Mouse (Mus musculus): ENCODE measurements around the gene Lcn9. TPM values are rescaled to one million over a fixed set of nuclear protein-coding genes. Genes with fewer than 3 reads are reported as not detected.

The Lcn9 gene
- polyA plus RNA-seq, 1 experiment from 2014 or later, result not detected

DNA sequence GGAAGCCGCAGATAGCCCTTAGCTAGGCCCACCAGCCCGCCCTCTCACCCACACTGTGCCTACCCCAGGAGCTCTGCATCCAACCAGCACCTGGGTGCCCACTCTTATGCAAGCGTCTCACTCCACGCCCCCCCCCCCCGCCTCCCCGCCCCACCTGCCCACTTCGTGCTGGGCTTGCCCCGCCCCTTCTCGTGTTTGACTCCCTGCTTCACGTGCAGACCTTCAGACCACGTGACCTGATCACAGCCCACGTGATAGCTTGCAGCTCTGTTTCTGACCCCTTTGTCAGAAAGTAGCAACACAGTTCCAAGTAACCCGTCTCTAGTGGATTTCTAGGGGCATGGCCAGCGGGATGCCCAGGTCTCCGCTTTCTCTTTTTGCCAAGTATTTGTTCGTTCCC, 24.3 kb downstream of the Lcn9 start, which contains the start of gene Sohlh1:
Gene Sohlh1, minus strand, starts transcription at position 23 of the 400 bp plus-strand sequence.
- no peak within 1 kb of the TSS for H3K27ac ChIP-seq (ENCODE audit: poor library complexity, severe bottlenecking)
- WGBS, result 73% methylated on average over 16 of the region's 16 CpGs
- peaks cover 26% of the 10 kb centered on the region for H3K27me3 ChIP-seq (replicated peaks)
- H3K9ac ChIP-seq, result no peak within 1 kb of the TSS
- no peaks in the 10 kb centered on the region for H3K36me3 ChIP-seq
- ATAC-seq (ENCODE audit: insufficient number of reproducible peaks, low FRiP score), result no peak
- no peak within 1 kb of the TSS for H3K4me3 ChIP-seq
- H3K4me1 ChIP-seq (replicated peaks), result no peaks in the 10 kb centered on the region
- H3K4me2 ChIP-seq, result no peak within 1 kb of the TSS
- peaks cover 8% of the 10 kb centered on the region; the same call in 1 of the 2 replicates for H3K9me3 ChIP-seq (replicated peaks)

DNA sequence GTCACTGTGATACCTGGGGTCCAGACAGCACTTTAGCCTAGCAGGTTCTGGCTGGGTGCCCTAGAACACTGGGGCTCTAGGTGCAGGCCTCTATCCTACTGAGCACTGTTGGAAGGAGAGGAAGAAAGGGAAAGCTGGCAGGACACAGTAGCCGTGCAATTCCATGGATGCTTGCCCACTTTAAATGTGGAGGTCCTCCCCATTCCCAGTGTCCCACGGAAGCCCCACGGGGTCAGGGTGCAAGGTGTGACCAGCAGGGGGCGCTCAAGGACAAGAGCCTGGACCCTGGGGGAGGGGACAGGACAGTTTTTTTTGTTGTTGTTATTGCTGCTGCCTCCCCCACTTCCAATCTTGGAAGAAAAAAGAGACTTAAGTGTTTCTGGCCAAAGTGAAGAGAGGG, 27.4 kb downstream of the Lcn9 start:
- Histone ChIP-seq H3K4me3 (no peak overlapping the region), H3K36me3 (no peaks in the 10 kb centered on the region), H3K27ac (ENCODE audit: poor library complexity, severe bottlenecking) (no peak overlapping the region), H3K9me3 (replicated peaks) (peaks cover 8% of the 10 kb centered on the region; the same call in 1 of the 2 replicates), H3K4me2 (no peak overlapping the region), H3K4me1 (replicated peaks) (no peaks in the 10 kb centered on the region), H3K9ac (no peak overlapping the region), H3K27me3 (replicated peaks) (peaks cover 12% of the 10 kb centered on the region)
- ATAC-seq (ENCODE audit: insufficient number of reproducible peaks, low FRiP score), result no peak
- WGBS, result 19% methylated on average over 4 of the region's 4 CpGs

DNA sequence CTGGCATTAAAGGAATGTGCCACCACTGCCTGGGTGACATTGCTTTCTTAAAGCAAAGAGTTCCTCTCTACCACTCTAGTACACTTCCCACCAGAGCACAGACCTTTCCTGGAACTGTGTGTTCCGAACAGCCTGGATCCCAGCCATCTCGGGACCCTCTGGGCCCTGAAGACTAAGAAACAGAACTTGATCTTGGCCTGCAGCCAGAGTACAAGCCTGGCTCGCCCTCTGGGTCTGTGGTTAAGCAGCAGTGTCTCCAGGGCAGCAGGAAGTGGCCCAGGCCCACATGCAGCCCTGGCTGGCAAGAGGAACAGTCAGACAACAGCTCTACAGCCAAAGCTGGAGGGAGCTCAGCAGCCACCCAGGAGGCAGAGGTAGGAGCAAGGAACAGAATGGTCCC, 29.7 kb downstream of the Lcn9 start:
- Histone ChIP-seq H3K9me3 (replicated peaks) (peaks cover 8% of the 10 kb centered on the region; the same call in 1 of the 2 replicates), H3K9ac (no peak overlapping the region), H3K27ac (ENCODE audit: poor library complexity, severe bottlenecking) (no peak overlapping the region), H3K4me3 (no peak overlapping the region), H3K4me2 (no peak overlapping the region), H3K27me3 (replicated peaks) (peaks cover 6% of the 10 kb centered on the region; the same call in 1 of the 2 replicates), H3K36me3 (no peaks in the 10 kb centered on the region), H3K4me1 (replicated peaks) (no peaks in the 10 kb centered on the region)
- WGBS, result 35% methylated on average over 3 of the region's 3 CpGs
- no peak for ATAC-seq (ENCODE audit: insufficient number of reproducible peaks, low FRiP score)

DNA sequence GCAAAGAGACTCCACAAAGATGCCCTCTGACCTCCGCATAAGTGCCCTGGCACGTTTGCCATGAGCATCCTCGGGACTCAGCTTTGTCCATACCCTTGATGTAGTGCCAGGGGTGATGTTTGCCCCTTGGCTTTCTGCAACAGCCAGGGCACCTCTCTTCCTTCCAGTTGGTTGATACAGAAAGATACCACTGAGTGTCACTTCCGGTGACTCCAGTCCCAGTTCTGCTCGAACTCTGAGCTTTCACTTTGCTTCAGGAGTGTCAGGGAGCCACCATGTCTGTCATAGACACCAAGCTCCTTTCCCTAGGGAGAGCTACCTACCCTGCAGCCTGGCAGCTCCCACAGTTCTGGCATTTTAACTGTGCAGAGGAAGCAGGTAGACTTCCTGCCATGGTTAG, 31.0 kb downstream of the Lcn9 start:
- Histone ChIP-seq H3K4me3 (no peak overlapping the region), H3K4me1 (replicated peaks) (no peaks in the 10 kb centered on the region), H3K27me3 (replicated peaks) (peaks cover 6% of the 10 kb centered on the region; the same call in 1 of the 2 replicates), H3K9me3 (replicated peaks) (peaks cover 8% of the 10 kb centered on the region; the same call in 1 of the 2 replicates), H3K27ac (ENCODE audit: poor library complexity, severe bottlenecking) (no peak overlapping the region), H3K36me3 (no peaks in the 10 kb centered on the region), H3K4me2 (no peak overlapping the region), H3K9ac (no peak overlapping the region)
- 76% methylated on average over 5 of the region's 5 CpGs for WGBS
- no peak for ATAC-seq (ENCODE audit: insufficient number of reproducible peaks, low FRiP score)

DNA sequence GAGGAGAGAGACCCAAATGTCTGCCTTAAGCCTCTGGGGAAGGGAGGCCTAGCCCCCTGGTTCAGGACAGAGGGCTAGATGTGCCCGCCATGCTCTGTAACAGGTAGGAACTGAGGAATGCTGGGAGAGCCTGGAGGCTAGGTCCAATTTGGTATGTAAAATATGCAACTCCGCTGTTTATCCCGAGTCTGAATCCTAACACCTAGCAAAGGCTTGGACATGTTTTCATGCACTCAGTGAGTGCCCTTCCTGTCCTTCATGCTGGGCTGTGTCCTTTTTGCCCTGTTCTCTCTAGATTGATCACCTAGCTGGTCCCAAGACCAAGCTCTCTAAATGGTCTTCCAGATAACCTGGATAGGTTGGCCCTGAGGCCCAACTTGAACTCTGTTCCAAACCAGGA, 36.9 kb downstream of the Lcn9 start:
- peaks cover 50% of the 10 kb centered on the region for H3K27me3 ChIP-seq (replicated peaks)
- 58% methylated on average over 3 of the region's 3 CpGs for WGBS
- no peak for ATAC-seq (ENCODE audit: insufficient number of reproducible peaks, low FRiP score)
- no peak overlapping the region for H3K27ac ChIP-seq (ENCODE audit: poor library complexity, severe bottlenecking)
- no peak overlapping the region for H3K4me2 ChIP-seq
- no peaks in the 10 kb centered on the region for H3K36me3 ChIP-seq
- H3K9ac ChIP-seq, result no peak overlapping the region
- H3K4me1 ChIP-seq (replicated peaks), result peaks cover 15% of the 10 kb centered on the region
- H3K4me3 ChIP-seq, result no peak overlapping the region
- no peaks in the 10 kb centered on the region for H3K9me3 ChIP-seq (replicated peaks)

DNA sequence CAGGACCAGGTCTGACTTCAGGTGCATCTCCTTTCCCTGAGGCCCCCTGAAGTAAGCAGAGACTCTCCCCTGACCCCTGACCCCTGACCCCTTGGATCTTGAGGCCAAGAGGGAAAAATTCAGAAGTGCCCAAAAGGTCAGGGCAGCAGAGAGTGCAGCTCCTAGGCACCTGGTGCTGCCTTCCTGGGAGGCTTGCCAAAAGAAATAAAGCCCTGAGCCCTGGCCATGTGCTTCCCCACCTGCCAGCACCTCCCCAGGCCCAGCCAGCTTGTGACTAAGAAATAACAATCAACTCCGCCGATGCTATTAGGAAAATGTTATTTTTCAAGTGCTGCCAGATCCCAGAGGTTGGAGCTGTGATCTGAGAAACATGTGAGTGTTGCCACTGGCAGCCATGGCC, 39.1 kb downstream of the Lcn9 start:
- H3K9ac ChIP-seq, result no peak overlapping the region
- no peak overlapping the region for H3K4me3 ChIP-seq
- no peaks in the 10 kb centered on the region for H3K9me3 ChIP-seq (replicated peaks)
- no peak overlapping the region for H3K27ac ChIP-seq (ENCODE audit: poor library complexity, severe bottlenecking)
- peaks cover 70% of the 10 kb centered on the region for H3K27me3 ChIP-seq (replicated peaks)
- peaks cover 15% of the 10 kb centered on the region for H3K4me1 ChIP-seq (replicated peaks)
- no peak for ATAC-seq (ENCODE audit: insufficient number of reproducible peaks, low FRiP score)
- no peak overlapping the region for H3K4me2 ChIP-seq
- WGBS, result 77% methylated on average over 2 of the region's 2 CpGs
- H3K36me3 ChIP-seq, result no peaks in the 10 kb centered on the region

DNA sequence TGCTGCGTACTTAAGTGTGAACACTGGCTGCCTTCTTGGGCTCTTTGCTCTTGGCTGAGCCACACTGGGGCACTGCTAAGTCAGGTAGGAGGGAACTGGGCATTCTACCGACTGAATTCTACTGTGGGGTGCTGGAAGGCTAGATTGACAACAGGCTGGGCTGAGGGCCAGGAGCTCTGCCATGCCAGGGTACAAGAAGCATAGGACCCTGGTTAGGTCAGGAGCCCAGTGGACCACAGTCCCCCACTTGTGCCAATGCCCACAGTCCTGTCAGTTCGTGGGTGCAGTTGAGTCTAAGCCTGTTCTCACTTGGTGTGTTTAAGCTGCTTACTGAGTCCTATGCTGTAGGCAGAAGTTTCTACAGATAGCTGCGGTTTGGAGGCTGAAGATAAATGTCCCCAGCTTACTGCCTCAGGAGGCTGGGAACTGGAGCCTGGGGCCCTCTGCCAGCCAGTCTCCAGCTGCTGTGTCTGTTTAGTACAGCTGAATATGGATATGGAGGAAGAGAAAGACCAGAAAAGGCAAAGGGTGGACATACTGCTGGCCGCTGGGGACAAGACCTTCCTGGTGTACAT, 39.8 kb downstream of the Lcn9 start:
- ATAC-seq (ENCODE audit: insufficient number of reproducible peaks, low FRiP score), result no peak
- H3K27me3 ChIP-seq (replicated peaks), result peaks cover 77% of the 10 kb centered on the region

DNA sequence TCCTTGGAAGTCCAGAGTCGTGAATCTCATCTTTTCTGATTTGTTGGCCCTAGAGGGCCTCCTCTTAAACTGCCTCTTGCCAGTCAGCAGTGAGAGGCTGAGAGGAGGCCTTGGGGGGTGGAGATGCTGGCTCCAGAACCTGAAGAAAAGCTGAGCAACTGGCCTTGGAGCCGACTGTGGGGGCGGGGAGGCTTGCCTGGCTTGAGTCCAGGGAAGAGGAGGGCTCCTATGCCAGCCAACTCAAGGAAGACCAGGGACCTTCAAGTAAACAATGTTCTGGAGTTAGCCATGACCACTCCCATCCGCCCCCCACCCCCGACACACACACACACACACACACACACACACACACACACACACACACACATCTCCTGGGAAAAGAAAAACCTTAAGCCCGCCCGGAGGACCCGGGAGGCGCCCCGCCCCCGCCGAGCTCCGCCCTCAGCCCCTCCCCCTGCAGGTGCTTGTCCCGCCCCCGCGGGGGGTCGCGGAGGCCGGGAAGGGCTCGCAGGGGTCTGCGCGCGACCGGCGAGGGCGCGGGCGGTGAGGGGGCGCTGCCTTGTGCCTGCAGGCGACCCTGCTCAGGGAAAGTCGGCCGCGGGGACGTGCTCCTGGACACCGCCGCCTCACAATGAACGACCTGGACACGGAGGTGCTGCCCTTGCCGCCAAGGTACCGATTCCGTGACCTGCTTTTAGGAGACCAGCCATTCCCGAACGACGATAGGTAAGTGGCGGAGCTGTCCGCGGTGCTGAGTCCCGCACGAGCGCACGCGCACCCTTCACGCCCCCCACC, 40.6 kb downstream of the Lcn9 start, which contains the start of gene Kcnt1:
Gene Kcnt1, plus strand, starts transcription at position 398 of the 795 bp plus-strand sequence.
- peak within 1 kb of the TSS; percentile 49; the same call in 1 of the 2 replicates for H3K9ac ChIP-seq
- ATAC-seq (ENCODE audit: insufficient number of reproducible peaks, low FRiP score), result no peak

More for the DNA sequence above, 39.8 kb downstream of the Lcn9 start:
- Histone ChIP-seq H3K36me3 (no peaks in the 10 kb centered on the region), H3K4me2 (peak overlapping the region; percentile 91), H3K9me3 (replicated peaks) (no peaks in the 10 kb centered on the region), H3K9ac (no peak overlapping the region), H3K4me3 (no peak overlapping the region), H3K27ac (ENCODE audit: poor library complexity, severe bottlenecking) (no peak overlapping the region), H3K4me1 (replicated peaks) (peaks cover 15% of the 10 kb centered on the region)
- WGBS, result 58% methylated on average over 5 of the region's 5 CpGs

DNA sequence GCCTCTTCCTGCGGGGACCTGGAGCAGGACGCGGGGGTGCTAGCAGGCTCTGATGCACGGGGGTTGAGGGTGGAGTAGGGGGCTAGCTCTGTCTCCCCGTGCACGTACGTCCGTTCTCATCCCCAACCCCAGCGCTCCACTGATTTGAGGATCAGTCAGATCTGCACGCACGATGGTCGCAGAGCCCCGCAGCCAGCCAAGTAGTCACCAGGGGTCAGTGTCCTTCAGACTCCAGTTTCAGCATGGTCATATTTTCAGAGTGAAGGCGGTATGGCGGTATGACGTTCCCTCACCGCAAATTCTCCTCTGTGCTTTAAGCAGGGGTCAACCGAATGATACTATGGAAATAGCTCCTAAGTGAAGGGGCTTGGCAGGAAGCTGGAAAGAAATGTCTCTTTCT, 41.3 kb downstream of the Lcn9 start:
- no peak overlapping the region for H3K27ac ChIP-seq (ENCODE audit: poor library complexity, severe bottlenecking)
- peaks cover 88% of the 10 kb centered on the region for H3K27me3 ChIP-seq (replicated peaks)
- H3K4me2 ChIP-seq, result peak overlapping the region; percentile 91
- no peak overlapping the region for H3K9ac ChIP-seq
- WGBS, result 8% methylated on average over 18 of the region's 18 CpGs
- no peaks in the 10 kb centered on the region for H3K36me3 ChIP-seq
- peaks cover 15% of the 10 kb centered on the region for H3K4me1 ChIP-seq (replicated peaks)
- no peak for ATAC-seq (ENCODE audit: insufficient number of reproducible peaks, low FRiP score)
- H3K9me3 ChIP-seq (replicated peaks), result no peaks in the 10 kb centered on the region
- peak overlapping the region; percentile 50; the same call in 1 of the 2 replicates for H3K4me3 ChIP-seq

More for the DNA sequence above, 40.6 kb downstream of the Lcn9 start, which contains the start of gene Kcnt1:
- no peak within 1 kb of the TSS for H3K27ac ChIP-seq (ENCODE audit: poor library complexity, severe bottlenecking)
- peak within 1 kb of the TSS; percentile 50 for H3K4me3 ChIP-seq
- H3K9me3 ChIP-seq (replicated peaks), result no peaks in the 10 kb centered on the region
- under 1% methylated on average over 46 of the region's 53 CpGs for WGBS
- peaks cover 15% of the 10 kb centered on the region for H3K4me1 ChIP-seq (replicated peaks)
- H3K27me3 ChIP-seq (replicated peaks), result peaks cover 85% of the 10 kb centered on the region
- H3K4me2 ChIP-seq, result peak within 1 kb of the TSS; percentile 91
- no peaks in the 10 kb centered on the region for H3K36me3 ChIP-seq

DNA sequence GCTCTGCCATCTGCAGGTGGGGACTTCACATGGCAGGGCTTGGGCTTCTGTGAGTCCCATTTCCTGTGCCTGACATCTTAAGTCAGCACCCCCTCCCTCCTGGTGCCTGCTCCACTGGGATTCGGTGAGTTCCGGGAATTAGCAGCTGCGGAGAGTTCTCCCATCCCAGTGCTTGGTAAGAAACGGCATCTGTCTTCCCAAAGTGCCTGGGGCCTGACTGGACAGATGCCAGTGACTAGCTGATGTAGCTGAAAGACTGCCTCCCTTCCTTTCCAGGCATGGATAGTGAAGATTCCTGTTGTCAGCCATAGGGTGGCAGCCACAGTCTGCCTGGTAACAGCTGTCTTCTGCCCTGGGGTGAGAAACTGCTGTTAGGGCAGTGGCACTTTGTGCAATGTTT, 42.5 kb downstream of the Lcn9 start:
- Histone ChIP-seq H3K36me3 (no peaks in the 10 kb centered on the region), H3K4me1 (replicated peaks) (peaks cover 15% of the 10 kb centered on the region), H3K27me3 (replicated peaks) (peaks cover 90% of the 10 kb centered on the region), H3K9me3 (replicated peaks) (no peaks in the 10 kb centered on the region), H3K9ac (no peak overlapping the region), H3K4me3 (no peak overlapping the region), H3K27ac (ENCODE audit: poor library complexity, severe bottlenecking) (no peak overlapping the region), H3K4me2 (no peak overlapping the region)
- WGBS, result 12% methylated on average over 4 of the region's 4 CpGs
- ATAC-seq (ENCODE audit: insufficient number of reproducible peaks, low FRiP score), result no peak

DNA sequence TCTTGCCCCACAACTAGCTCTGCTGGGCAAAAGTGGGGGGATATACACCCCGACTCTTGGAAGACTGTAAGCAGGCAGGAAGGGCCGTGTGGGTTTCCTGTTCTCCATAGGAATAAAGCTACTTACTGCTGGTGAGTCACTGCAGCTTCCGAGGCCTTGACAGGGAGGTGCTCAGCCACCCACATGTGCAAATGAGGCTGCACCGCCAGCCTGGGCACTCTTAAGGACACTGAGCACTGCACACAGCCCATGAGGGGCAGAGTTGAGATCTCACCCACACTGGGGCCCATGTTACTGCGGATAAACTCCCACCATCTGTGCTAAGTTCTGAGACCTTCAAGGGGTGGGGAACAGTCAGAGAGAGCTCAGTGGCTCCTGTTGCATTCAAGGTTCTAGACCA, 43.7 kb downstream of the Lcn9 start:
- Histone ChIP-seq H3K4me3 (no peak overlapping the region), H3K27ac (ENCODE audit: poor library complexity, severe bottlenecking) (no peak overlapping the region), H3K27me3 (replicated peaks) (peaks cover 81% of the 10 kb centered on the region), H3K9me3 (replicated peaks) (no peaks in the 10 kb centered on the region), H3K9ac (no peak overlapping the region), H3K4me1 (replicated peaks) (peaks cover 15% of the 10 kb centered on the region), H3K4me2 (no peak overlapping the region), H3K36me3 (no peaks in the 10 kb centered on the region)
- no peak for ATAC-seq (ENCODE audit: insufficient number of reproducible peaks, low FRiP score)
- 40% methylated on average over 5 of the region's 5 CpGs for WGBS

Measured in heart, embryonic 12.5 days (tissue).